Mouse (Mus musculus) regulatory T cell (primary cell): ENCODE measurements at regions not wholly inside any gene's neighbourhood (a gene's known extent, or its start where the extent isn't known, plus 50 kb on each side); places are given as distances from the start of the nearest gene placed in this dataset.

ENCODE experiments used
- in situ Hi-C: fragments of 300-600 bp; cut with MboI, MseI; formaldehyde crosslinking; loops from one replicate; pipeline ENCODE4 v1.15.1; 2025; ENCODE audit warnings: high pct_unique_total_duplicates

DNA sequence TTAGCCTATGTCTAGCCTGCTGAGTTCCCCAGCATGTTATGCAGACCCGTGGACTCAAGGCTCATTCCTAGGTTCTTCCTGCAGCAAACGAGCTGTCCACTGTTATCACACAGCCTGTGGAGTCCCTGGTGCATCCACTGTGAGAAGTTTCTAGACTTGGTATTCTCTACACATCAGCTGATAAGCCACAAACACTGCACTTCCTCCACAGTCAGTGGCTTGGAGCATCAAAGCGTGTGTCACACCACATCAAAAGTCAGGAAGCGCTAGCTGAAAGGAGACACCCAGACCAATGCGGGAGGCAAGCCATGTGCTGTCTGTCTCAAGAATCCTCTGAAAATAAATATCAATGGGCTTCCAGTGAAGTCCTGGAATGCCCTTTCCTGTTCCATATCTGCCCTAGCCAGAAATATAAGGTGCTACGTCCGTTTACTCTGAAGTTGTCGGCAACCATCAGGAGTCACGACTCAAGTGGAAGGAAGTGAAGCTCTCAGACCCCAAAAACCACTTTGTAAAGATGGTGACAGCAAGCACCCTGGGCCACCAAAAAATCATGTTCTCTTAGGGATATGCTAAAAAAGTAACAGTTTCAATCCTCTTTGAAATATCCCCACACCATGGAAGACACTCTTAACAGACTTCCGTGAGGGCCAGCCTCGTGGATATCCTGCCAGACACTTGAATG, 227.7 kb downstream of the Adgrl2 start:
- in situ Hi-C loops = no loop called here

DNA sequence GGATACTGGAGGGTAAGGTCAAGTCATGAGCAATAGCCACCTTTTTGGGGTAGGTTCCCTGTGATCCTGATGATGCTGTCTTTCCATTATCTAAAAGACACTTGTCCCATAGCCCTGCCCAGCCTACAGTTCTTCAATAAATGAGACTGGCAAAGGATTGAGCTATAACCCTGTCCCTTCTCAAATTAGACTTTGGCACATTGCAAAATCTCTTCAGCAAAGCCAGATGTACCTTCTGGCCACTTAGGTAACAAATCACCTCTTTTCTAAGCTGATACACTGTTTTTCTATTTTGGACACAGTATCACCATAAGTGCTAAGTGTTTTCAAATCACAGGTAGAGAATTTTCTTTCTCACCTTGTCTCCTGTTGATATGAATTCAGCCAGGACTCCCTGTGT, 228.8 kb downstream of the Adgrl2 start:
- in situ Hi-C loops = no loop called here

DNA sequence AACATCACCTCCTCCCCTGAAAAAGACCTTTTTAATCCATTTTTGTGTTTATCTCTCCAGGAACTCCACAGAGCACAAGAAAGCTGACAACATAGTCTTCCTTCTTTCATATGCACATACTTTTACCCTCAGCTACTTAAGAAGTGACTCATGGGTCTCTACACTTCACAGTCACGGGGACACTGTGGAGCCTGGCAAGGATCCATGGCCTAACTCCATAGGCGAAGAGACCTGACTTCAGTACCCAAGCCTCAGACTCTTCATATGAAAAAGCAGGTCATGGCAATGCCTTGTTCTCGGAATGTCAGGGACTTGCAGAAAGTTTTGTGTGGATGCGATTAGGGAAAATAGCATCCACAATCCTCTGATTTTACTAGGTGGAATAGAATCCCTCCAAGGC, 230.9 kb downstream of the Adgrl2 start:
- in situ Hi-C loops = no loop called here

DNA sequence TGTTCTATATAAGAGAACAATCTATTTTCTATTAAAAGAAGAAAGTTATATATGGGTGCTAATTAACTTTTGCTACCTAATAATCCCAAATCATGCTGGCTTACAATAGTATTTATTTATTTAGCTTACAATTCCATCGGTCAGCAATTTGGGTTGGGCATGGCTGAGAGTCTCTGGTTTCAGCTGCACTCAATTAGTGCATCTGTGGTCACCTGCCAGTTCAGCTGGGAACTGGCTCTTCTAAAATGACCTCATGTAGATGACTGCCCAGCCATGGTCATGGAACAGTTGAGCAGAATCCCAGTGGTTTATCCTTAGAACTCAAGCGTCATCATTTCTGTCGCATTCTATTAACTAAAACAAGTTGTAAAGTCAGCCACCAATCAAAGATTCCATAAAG, 244.1 kb downstream of the Adgrl2 start:
- in situ Hi-C loops = no loop called here

DNA sequence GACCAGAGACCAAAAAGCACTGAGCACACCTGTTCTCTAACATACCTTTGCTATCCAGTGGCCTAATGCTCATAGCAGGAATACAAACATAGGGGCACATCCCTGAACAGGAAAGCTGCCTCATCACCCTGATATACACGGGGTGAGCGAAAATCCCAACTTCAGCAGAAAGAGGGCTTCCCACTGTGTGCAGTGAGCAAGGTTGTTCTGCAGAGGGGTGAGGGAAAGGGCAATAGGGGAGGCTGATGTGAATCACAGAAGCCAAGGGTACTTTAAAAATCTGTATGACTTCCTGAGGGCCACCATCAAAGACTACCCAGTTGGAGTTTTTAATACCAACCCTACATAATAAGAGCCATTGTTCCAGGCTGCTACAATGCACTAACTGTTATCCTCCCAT, 245.7 kb downstream of the Adgrl2 start:
- in situ Hi-C loops = no loop called here

DNA sequence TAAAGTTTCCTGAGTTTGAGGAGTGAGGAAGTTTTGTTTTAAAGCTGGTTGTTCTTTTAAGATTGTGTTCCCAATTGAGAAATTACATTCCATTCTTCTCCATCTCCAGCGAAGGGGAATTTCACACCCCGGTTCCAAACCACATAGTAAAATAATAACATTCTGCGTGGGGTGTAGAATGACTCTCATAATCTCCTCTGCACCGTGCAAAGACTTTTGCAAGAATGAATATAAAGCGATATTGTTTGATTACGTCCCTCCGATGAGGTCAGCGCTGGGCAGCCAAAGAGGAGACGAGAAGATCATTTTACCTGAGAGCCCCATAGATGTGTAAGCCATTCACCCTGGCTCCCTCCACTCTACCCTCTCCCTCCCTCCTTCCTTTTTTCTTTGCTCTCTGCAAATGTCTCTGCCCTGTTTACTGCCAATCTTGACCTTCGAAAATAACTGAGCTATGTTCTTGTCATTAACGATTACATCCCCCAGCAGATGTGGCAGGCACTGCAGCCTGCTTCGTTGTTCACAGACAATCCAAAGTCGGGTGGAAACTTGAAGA, 256.1 kb downstream of the Adgrl2 start:
- in situ Hi-C loops = no loop called here

DNA sequence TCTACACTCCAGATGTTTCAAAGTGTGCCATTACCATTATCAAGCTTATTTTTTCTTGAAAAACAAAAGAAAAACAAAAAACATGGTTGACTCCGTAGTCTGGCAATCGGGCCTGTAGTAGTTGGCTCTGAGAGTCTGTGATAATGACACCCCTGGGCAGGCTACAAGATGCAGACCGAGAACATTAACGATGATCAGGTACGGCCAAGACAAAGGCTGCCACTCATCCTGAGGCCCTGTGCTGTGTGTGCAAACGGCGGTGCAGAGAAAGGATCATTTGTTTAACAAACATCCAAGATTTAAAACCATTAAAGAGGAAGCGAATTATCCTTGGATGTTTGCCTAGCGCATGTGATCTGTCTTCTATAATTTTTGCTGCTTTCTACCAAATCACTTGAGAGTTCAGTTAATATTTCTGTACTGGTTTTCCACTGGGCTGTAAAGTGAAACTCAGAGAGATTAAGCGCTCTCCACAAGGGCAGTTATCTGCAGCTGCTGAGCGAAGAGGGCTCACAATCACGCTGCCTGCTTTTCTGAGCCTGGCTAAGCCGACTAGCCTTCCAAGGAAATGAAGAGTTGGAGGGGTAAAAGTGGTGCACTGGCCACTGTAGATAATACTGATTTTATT, 257.0 kb downstream of the Adgrl2 start:
- in situ Hi-C loops = no loop called here

DNA sequence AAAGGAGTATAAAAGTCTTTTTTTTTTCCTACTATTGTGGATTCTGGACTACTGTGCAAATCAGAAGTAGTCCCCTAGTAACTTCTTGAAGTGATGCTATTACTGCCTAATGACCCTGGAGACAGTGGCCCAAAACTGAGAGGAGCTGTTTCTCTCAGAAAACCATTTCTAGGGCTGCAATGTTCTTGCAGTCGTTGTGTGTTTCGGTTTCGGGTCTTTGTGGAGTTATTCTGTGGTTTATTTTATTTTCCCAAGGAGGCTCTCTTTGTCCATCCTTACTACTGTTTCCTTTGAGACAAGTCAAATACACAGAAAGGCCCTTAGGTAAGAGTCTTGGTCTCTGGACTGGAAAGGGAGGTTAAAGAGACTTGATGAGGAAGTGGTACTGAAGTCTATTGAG, 258.9 kb downstream of the Adgrl2 start:
- in situ Hi-C loops = no loop called here

DNA sequence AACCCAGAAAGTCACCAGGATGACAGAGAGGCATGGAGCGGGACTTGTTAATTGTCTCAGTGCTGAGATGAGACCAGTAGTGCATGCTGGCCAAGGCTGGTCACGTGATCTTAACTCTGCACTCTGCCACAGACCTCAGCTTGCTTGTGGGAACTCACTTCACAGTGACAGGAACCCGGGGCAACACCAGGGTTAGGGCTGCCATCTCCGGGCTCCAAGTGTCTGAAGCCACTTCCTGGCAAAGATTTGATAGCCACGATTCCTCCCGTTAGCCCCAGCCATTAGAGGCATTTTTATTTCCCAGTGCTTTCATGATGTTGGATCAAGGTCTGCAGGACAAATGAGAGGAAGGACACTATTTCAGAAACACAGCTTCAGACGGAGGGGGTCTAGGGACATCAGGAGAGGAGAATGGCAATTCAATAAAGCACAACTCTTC, 261.1 kb downstream of the Adgrl2 start:
- in situ Hi-C loops = no loop called here

DNA sequence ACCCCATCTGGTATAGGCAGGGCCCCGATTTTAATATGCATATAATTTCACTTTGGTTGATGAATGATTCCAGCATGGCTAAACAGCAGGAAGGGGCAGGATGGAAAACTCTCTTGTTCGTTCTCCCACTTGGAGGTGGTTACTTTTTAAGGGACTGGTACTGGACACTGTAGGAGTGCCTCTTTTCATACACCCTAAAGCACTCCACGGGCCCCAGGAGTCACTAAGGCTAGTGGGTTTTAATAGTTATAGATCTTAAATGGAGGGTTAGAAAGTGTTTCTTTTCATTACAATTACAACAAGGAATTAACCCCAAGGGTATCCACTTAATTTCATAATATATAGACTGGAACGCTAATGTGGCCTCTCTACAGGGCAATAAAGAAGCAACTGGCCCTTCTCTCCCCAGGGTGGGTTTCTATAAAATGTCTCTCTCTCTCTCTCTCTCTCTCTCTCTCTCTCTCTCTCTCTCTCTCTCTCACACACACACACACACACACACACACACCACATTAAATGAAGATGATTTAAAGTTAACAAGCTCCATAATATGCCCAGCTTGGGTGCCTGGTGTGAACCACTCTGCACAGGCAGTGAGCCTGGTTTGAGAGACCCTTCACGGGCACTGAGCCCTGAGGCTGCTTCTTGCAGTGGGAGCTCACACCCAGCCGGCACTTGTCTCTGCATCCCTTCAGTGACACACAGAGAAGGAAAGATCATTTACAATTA, 261.7 kb downstream of the Adgrl2 start:
- in situ Hi-C loops = no loop called here

DNA sequence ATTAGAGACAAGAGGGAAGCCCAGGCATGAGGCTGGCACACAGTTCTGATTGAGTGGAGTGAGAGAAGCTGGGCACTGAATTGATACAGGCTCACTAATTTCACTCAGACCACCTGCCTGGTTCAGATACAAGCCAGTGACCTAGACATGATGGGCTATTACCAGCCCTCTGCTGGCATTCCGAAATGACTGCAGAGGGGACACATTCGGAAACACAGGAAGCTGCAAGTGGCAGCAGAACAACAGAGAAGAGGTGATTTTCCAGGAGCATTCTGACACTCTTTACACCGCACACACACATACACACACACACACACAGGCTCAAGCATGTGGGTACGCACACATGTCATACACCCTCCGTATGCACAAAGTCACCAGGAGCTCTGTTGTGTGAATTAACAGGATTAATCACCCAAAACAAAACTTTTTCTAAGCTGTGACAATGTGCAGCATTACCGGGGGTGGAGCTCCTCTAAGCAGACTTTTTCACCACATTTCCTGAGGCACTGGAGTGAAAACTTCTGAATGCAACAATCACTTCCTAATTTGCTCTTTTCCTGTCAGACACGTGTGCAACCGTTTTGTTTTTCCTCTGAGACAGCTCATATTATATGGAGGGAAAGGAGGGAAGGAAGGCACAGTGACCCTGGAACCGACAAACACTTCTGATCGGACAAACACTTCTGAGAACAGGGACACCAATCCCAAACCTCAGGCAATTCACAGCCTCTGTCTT, 263.6 kb downstream of the Adgrl2 start:
- in situ Hi-C loops = no loop called here

DNA sequence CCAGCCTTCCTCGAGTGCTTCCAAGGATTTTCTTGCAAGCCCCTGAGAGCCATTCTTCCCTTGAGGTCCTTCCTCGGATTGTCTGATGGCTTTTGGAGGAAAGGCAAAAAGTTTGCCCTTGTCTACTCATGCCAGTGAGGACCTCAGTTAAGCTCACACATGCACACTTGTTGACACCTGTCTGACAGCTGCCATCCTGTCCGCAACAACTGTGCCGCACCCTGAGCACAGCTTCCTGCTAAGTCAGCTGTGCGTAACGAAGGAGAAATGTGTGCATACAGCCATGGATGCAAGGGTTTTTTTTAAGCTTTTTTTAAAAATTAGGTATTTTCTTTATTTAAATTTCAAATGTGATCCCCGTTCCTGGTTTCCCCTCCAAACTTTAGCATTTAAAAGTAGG, 293.8 kb downstream of the Adgrl2 start:
- in situ Hi-C loops = no loop called here

DNA sequence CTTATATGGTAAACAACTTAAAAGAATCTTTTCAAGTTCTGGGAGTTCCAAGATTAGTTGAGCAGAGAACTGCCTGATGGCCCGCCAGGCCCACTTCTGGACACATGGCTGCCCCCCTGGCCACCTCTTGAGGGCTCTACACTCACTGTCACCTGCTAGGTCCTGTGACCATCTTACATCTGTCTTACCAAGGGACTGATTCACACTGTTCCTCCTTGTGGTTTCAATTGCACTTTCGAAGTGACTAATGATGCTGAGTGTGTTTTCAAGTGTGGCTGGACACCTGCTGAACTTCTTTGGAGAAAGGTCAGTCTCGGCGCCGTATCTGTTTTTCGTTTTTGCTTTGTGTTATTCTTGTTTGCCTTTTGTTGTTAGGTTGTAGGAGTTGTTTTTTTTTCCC, 294.9 kb downstream of the Adgrl2 start:
- in situ Hi-C loops = no loop called here

DNA sequence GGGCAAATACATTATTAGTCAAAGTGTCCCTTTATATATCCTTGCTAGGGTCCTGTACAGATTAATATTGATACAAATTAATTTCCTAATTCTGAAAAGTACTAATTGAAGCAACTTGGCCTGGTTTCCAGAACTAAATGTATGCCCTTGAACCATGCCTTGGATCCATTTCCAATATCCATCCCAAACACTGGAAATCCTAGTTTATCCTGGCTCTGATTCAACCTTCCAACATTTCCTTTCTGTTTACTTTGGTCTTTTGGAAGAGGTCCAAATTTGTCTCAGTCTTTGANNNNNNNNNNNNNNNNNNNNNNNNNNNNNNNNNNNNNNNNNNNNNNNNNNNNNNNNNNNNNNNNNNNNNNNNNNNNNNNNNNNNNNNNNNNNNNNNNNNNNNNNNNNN, 307.2 kb downstream of the Adgrl2 start:
- in situ Hi-C loops = loop anchor here (10.0 kb wide), 1 partner anchor 1202 kb away; no protein-coding TSS in a partner anchor

DNA sequence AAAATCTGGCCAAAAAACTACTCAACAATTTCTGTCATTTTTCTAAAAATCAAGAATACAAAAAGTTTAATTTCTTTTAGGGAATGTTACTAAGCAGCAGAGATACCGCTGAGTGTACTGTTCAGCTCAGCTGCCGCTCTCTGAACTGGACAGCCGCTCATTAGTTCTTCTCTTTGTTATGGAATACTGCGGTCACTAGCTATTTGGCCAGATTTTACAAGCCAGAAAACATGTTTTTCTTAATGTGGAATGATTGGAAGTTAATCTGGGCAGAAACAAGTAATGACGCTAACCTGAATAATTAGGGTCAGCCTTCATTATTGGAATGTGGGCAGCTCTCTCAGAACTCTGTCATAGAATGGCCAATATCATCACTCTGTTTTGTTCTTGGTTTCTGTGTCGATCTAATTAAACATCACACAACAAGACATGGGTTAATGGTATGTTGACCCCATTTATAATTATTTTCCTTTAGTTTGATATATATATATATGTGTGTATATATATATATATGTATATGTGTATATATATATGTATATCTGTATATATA, 307.8 kb downstream of the Adgrl2 start:
- in situ Hi-C loops = loop anchor here (10.0 kb wide), 1 partner anchor 1202 kb away; no protein-coding TSS in a partner anchor

DNA sequence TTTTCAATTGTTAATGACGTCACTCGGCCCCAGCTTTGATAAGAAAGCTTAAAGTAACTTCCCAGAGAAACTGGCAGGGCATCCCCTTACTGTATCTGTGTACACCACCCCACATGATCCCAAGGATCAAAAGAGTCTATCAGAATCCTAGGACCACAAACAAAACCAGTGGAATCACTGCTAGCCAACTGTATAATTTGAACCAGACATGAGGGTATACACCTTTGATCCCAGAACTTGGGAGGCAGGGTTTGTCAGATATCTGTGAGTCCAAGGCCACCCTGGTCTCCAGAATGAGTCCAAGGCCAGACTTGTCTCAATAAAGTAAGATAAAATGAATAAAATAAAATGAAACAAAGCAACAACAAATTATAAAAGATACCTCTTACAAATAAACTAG, 309.2 kb downstream of the Adgrl2 start:
- in situ Hi-C loops = loop anchor here (10.0 kb wide), 1 partner anchor 1204 kb away; no protein-coding TSS in a partner anchor

DNA sequence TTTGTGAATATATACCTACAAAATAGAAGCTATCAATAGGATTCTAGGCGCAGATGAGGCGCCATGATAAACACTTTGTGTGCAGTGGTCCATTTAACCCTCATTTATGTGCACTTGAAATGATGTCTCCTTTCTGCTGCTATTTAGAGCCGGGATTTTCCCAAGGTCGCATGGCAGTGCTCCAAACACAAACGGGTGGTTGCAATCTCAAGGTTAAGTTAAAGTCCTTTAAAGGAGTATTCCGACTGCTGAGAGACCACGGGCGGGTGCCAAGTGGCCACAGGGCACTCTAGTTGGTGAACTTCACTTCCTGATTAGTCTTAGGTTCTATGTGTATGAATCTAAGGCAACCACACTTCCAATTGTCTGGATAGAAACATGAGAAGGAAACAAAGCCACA, 309.6 kb downstream of the Adgrl2 start:
- in situ Hi-C loops = loop anchor here (10.0 kb wide), 1 partner anchor 1204 kb away; no protein-coding TSS in a partner anchor

DNA sequence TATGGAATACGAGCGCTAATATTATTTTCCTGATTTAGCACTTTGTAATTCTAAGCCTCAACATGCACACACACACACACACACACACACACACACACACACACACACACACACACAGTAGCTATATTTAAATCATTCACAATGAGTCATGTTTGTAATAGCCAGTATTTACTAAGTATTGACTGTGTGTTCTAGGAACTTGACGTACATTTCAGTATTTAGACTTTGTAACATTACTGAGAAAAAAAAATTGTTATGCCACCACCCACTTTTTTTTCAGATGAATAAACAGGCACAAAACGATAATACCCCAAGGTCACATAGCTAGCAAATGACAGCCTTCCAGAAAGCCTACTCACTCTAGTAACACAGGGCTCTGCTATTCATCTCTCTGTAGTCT, 310.3 kb downstream of the Adgrl2 start:
- in situ Hi-C loops = loop anchor here (10.0 kb wide), 1 partner anchor 1205 kb away; no protein-coding TSS in a partner anchor

DNA sequence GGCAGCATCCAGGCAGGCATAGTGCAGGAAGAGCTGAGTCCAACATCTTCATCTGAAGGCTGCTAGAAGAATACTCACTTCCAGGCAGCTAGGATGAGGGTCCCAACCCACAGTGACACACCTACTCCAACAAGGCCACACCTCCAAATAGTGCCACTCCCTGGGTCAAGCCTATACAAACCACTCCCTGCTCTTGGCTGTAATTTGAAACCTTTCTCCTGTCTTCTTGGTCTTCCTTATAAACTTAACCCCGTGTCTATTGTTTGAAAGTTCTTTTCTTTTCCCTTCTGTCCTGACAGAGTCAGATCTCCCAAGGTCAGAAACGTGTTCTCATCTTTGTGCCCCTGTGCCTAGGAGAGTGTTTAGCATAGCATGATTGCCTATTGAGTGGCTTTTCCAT, 311.2 kb downstream of the Adgrl2 start:
- in situ Hi-C loops = no loop called here

DNA sequence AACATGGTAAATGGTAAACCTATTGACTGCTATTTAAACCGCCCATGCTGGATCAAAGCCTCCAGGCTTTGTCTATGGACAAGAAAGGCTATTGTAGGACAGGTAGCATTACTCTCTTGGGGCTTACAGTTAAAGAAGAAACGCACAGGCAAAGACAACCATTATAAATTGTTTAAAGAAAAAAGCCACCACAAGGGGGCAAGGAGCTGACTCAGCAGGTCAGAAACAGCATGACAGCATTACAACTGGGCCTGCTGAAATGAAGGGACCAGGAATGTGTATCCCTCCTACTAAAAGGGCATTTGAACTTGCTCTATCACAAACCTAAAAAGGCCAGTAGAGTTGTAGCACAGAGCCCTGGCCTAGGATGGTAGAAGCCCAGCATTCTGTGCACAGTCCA, 314.3 kb downstream of the Adgrl2 start:
- in situ Hi-C loops = no loop called here

DNA sequence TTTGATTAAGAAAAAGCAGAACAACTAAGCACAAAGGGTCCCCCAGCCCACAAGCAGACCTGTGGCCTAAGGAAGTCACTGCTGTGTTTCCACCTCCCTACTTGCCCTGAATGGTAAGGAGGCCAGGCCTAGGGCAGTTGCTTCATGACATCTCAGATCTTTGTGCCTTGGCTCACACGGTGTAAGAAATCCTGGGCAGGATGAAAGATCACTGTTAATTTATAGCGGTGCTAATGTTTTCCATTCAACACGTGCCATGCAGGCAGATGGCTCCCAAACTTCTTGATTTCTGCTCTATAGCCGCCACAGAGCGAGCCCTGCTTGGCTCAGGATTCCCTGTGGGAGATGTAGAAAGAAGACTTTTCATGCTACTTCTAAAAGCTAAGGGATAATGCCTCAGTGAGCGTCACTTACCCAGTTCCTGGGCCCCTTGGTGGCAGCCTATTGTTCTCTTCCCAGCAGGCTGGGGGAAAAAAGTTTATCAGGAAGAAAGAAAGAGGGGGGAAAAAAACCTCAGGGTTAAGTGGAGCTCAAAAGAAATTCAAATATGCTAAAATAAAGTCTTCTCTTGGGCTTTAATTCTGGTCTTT, 327.4 kb downstream of the Adgrl2 start:
- in situ Hi-C loops = no loop called here
